14 mouse cellular contexts compared by ENCODE assay signal in the genomic region with DNA sequence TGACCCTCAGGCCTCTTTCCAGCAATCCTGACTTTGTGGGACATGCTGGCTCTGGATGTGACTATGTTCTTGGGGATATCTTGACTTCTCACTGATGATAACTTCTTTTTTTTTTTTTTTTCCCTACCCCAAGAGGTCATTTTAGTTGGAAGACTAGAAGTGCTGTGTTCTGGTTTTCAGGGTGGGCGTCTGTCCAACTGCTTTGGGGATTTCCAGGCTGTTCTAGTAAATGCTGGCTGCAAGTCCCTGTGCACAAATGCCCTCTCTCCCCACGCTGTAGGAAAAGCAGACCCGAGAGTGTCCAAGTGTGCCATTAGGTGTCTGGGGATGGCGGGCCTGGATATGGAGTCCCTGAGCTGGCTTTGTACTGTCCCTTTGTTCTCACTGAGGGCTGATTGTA. TPM values are rescaled to one million over a fixed set of nuclear protein-coding genes. Genes with fewer than 3 reads are reported as not detected.
DNase-seq lines count a peak whose midpoint lies in the region; ATAC-seq and TF ChIP-seq lines count a peak whose summit lies in the region.
"Had no signal": no experiment of that assay in that cellular context is flagged by ENCODE, and none has a peak within 500 bp of the region (broad histone marks: within the 10 kb centered on the region; RNA-seq: fewer than 3 reads in every experiment).

No protein-coding gene starts in this region.

- H3K9ac ChIP-seq in kidney, embryonic 16.5 days (replicated peaks; ENCODE audit: low read length): no peak overlapping the region
- H3K9ac ChIP-seq in heart, embryonic 16.5 days (ENCODE audit: low read length): no peak overlapping the region
- H3K9ac ChIP-seq: embryonic facial prominence, embryonic 13.5 days; forebrain, embryonic 15.5 days; neural tube, embryonic 15.5 days had no signal

- H3K4me3 ChIP-seq in kidney, embryonic 16.5 days (ENCODE audit: low read length): no peak overlapping the region
- H3K4me3 ChIP-seq in testis, adult 2 months (ENCODE audit: control insufficient read depth, low read depth, low read length): no peak overlapping the region
- no peak overlapping the region for H3K4me3 ChIP-seq in heart, embryonic 16.5 days (ENCODE audit: low read length)
- H3K4me3 ChIP-seq: embryonic facial prominence, embryonic 13.5 days; forebrain, embryonic 15.5 days; neural tube, embryonic 15.5 days had no signal

- no peak for TF ChIP-seq CTCF in testis, adult 2 months (IDR thresholded peaks at IDR 0.05; ENCODE audit: control insufficient read depth, insufficient read depth, insufficient replicate concordance, low read depth, low read length)

- H3K4me1 ChIP-seq in kidney, embryonic 16.5 days (ENCODE audit: insufficient read depth, low read length): peaks cover 18% of the 10 kb centered on the region
- peaks cover 9% of the 10 kb centered on the region for H3K4me1 ChIP-seq in testis, adult 2 months (ENCODE audit: control insufficient read depth, insufficient read depth, low read length)
- peaks cover 8% of the 10 kb centered on the region for H3K4me1 ChIP-seq in heart, embryonic 16.5 days (ENCODE audit: control insufficient read depth, insufficient read depth, low read length)

- no peak for ATAC-seq in kidney, embryonic 16.5 days (ENCODE audit: low FRiP score, low TSS enrichment)
- ATAC-seq in heart, embryonic 16.5 days (replicated peaks; ENCODE audit: extremely low read depth, insufficient read depth, low FRiP score): no peak
- ATAC-seq: forebrain, embryonic 15.5 days; inflammation-experienced regulatory T-cells, adult 6 months had no signal

- 85% methylated on average over 4 of the region's 4 CpGs for WGBS in kidney, embryonic 16.5 days
- WGBS in heart, embryonic 16.5 days: 60% methylated on average over 4 of the region's 4 CpGs

- H3K27ac ChIP-seq in kidney, embryonic 16.5 days (ENCODE audit: low read length): no peak overlapping the region
- H3K27ac ChIP-seq in testis, adult 2 months (ENCODE audit: control insufficient read depth, insufficient read depth, low read depth, low read length): 0 out of 2 replicates have a peak overlapping the region, but pooled peaks have one; percentile 20
- no peak overlapping the region for H3K27ac ChIP-seq in heart, embryonic 16.5 days (ENCODE audit: low read length)
- H3K27ac ChIP-seq: embryonic facial prominence, embryonic 13.5 days; forebrain, embryonic 15.5 days; neural tube, embryonic 15.5 days had no signal

- TF ChIP-seq POLR2A in testis, adult 2 months (IDR thresholded peaks at IDR 0.05; ENCODE audit: control insufficient read depth, low read depth, low read length): no peak

- peaks cover 36% of the 10 kb centered on the region for H3K27me3 ChIP-seq in kidney, embryonic 16.5 days (ENCODE audit: insufficient read depth, low read length)
- no peaks in the 10 kb centered on the region; the same call in 1 of the 2 replicates for H3K27me3 ChIP-seq in testis, adult 2 months (ENCODE audit: control insufficient read depth, insufficient read depth, low read length)
- peaks cover 23% of the 10 kb centered on the region for H3K27me3 ChIP-seq in heart, embryonic 16.5 days (ENCODE audit: control insufficient read depth, insufficient read depth, low read length)

- intact Hi-C loops in left cerebral cortex, postnatal 14 days (cut with DNase I): loop anchor here (5.0 kb wide), 1 partner anchor 61 kb away; no protein-coding TSS in a partner anchor

- H3K9me3 ChIP-seq in kidney, embryonic 16.5 days (ENCODE audit: low read length): no peaks in the 10 kb centered on the region
- no peaks in the 10 kb centered on the region for H3K9me3 ChIP-seq in heart, embryonic 16.5 days (replicated peaks; ENCODE audit: control insufficient read depth, low read length)
- H3K9me3 ChIP-seq: embryonic facial prominence, embryonic 13.5 days; forebrain, embryonic 15.5 days; neural tube, embryonic 15.5 days had no signal

- no peak overlapping the region for H3K4me2 ChIP-seq in kidney, embryonic 16.5 days (replicated peaks; ENCODE audit: low read depth, low read length)
- H3K4me2 ChIP-seq in heart, embryonic 16.5 days (ENCODE audit: low read depth, low read length): peak overlapping the region; percentile 99
- H3K4me2 ChIP-seq: embryonic facial prominence, embryonic 13.5 days; forebrain, embryonic 15.5 days; neural tube, embryonic 15.5 days had no signal

- H3K36me3 ChIP-seq in kidney, embryonic 16.5 days (ENCODE audit: insufficient read depth, low read length): no peaks in the 10 kb centered on the region; the same call in 1 of the 2 replicates
- H3K36me3 ChIP-seq in testis, adult 2 months (ENCODE audit: control insufficient read depth, insufficient read depth, low read length): no peaks in the 10 kb centered on the region
- H3K36me3 ChIP-seq in heart, embryonic 16.5 days (ENCODE audit: control insufficient read depth, insufficient read depth): no peaks in the 10 kb centered on the region
- H3K36me3 ChIP-seq: embryonic facial prominence, embryonic 13.5 days; forebrain, embryonic 15.5 days; neural tube, embryonic 15.5 days had no signal

- peak; percentile 53 for DNase-seq in kidney, postnatal 10 days
- DNase-seq in testis, postnatal 10 days (ENCODE audit: low spot score): no peak
- DNase-seq in testis, postnatal 14 days (ENCODE audit: low spot score): peak; percentile 36
- DNase-seq in left cerebral cortex, postnatal 14 days (ENCODE audit: low spot score in 2 of 2): no peak
- DNase-seq: cerebellum, postnatal 25 days; left cerebral cortex, postnatal 4 days; lung, postnatal 36 days had no signal

RNA-seq across cellular contexts. Expression of a gene that starts 2.6 kb away (rescaled TPM):
- 10.0 and 10.9 TPM in 2 replicates for polyA plus RNA-seq in kidney, embryonic 16.5 days (2015; fragmentation: Nextera tagmentation; extraction: Ambion mirVana)
- polyA plus RNA-seq in testis, adult 2 months (2012; rRNA removed): 2.9 and 3.4 TPM in 2 replicates
- 19.3 and 22.5 TPM in 2 replicates for polyA plus RNA-seq in heart, embryonic 16.5 days (2015; fragmentation: Nextera tagmentation; extraction: Ambion mirVana)
- total RNA-seq in left cerebral cortex, postnatal 14 days (2021): 1 to 10 TPM; 3.9 to 5.2 TPM

Comparison
In these comparisons a context has a peak if more than half of its experiments do, and no peak if none do; other contexts are left out.
1. DNase-seq: peak in kidney, postnatal 10 days (single experiment) and testis, postnatal 14 days (single experiment); none in testis, postnatal 10 days (single experiment) and left cerebral cortex, postnatal 14 days (0 of 2).